Mouse (Mus musculus): ENCODE results near the gene Acot5. TPM values are rescaled to one million over a fixed set of nuclear protein-coding genes. Genes with fewer than 3 reads are reported as not detected.
A peak's percentile ranks its signal among the peaks of the same experiment; 100 is the strongest.
"Not testable (repeated sequence)": the region's sequence is repeated elsewhere in the genome, so short reads cannot be mapped to it uniquely, and the experiment has no call there.

Gene Acot5
- polyA plus RNA-seq, 1 experiment from 2014 or later, result not detected

DNA sequence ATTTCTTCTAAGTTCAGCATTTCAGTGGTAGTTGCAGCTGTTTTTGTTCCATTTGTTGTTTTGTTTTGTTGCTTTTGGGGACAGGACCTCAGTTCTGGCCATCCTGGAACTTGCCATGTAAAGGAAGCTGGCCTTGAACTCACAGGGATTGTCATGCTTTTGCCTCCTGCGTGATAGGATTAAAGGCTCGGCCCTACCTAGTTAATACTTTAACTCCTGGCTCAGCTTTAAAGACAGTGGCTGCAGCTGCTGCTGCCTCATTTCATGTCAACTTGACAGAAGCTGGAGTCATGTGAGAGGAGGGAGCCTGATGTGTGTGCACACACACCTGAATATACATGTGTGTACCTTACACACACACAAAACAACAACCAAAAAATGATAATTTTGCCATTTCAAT, 25.1 kb upstream of the Acot5 start:
- no peaks in the 10 kb centered on the region for H3K9me3 ChIP-seq (ENCODE audit: low read depth, low read length)
- H3K4me2 ChIP-seq, result no peak overlapping the region
- DNase-seq (no peak), ATAC-seq (ENCODE audit: insufficient read depth) (no peak)
- H3K4me1 ChIP-seq (ENCODE audit: insufficient read depth), result no peaks in the 10 kb centered on the region
- 74% methylated on average over 2 of the region's 2 CpGs for WGBS
- no peaks in the 10 kb centered on the region for H3K36me3 ChIP-seq (ENCODE audit: insufficient read depth)
- H3K27me3 ChIP-seq (ENCODE audit: insufficient read depth, low read length), result no peaks in the 10 kb centered on the region
- H3K9ac ChIP-seq, result no peak overlapping the region
- TF ChIP-seq CTCF (IDR thresholded peaks at IDR 0.05; ENCODE audit: low read depth), result no peak
- no peak overlapping the region for H3K4me3 ChIP-seq (ENCODE audit: low read depth, low read length)
- H3K27ac ChIP-seq (ENCODE audit: low read depth), result no peak overlapping the region

DNA sequence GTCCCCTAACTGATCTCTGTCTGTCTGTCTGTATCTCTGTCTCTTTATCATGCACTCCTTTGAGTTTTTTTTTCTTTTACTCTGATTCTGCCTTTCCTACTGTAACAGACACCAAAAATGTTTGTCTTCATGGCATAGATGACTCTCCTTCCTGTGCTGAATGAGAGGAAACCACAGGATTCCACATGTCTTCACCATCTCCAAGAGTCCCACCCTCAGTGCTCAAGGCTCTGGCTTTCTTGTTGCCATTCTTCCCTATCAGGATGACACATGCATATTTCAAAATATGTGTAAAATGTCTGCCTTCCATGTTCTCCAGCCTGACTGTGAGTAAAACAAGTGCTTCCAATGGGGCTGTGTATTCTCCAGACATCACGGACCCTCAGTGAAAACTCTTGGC, 22.2 kb upstream of the Acot5 start:
- H3K4me3 ChIP-seq (ENCODE audit: low read depth, low read length), result no peak overlapping the region
- no peaks in the 10 kb centered on the region for H3K9me3 ChIP-seq (ENCODE audit: low read depth, low read length)
- no peak for TF ChIP-seq CTCF (IDR thresholded peaks at IDR 0.05; ENCODE audit: low read depth)
- no peak overlapping the region for H3K4me2 ChIP-seq
- H3K9ac ChIP-seq, result no peak overlapping the region
- DNase-seq (no peak), ATAC-seq (ENCODE audit: insufficient read depth) (no peak)
- no peaks in the 10 kb centered on the region for H3K36me3 ChIP-seq (ENCODE audit: insufficient read depth)
- 89% methylated on average over 1 of the region's 1 CpGs for WGBS
- H3K27ac ChIP-seq (ENCODE audit: low read depth), result no peak overlapping the region
- no peaks in the 10 kb centered on the region for H3K4me1 ChIP-seq (ENCODE audit: insufficient read depth)
- 0 out of 2 replicates have a peak, but pooled peaks cover 1% of the 10 kb centered on the region for H3K27me3 ChIP-seq (ENCODE audit: insufficient read depth, low read length)

DNA sequence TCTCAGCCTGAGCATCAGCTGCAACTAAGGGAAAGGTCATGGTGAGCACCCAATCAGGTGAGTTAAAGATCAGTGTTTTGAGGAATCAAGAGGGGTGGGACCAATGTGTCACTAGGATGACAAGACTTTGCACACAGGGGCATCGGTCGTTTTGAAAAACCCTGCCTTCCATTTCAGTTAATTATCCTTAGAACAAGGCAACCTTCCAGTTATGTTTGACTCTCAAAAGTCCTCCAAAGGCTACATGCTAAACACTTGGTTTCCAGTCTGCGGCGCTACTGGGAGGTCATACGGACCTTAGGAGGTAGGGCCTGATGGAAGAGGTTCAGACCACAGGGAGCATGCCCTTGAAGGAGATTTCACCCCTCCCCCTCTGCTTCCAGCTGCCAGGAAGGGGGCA, 18.4 kb upstream of the Acot5 start:
- H3K4me2 ChIP-seq; H3K27ac ChIP-seq (ENCODE audit: low read depth); ATAC-seq (ENCODE audit: insufficient read depth); H3K9ac ChIP-seq; H3K9me3 ChIP-seq (ENCODE audit: low read depth, low read length); H3K4me1 ChIP-seq (ENCODE audit: insufficient read depth); H3K36me3 ChIP-seq (ENCODE audit: insufficient read depth); H3K4me3 ChIP-seq (ENCODE audit: low read depth, low read length); DNase-seq: not testable (repeated sequence)
- WGBS, result 85% methylated on average over 5 of the region's 5 CpGs
- peaks cover 12% of the 10 kb centered on the region; the same call in 1 of the 2 replicates for H3K27me3 ChIP-seq (ENCODE audit: insufficient read depth, low read length)

DNA sequence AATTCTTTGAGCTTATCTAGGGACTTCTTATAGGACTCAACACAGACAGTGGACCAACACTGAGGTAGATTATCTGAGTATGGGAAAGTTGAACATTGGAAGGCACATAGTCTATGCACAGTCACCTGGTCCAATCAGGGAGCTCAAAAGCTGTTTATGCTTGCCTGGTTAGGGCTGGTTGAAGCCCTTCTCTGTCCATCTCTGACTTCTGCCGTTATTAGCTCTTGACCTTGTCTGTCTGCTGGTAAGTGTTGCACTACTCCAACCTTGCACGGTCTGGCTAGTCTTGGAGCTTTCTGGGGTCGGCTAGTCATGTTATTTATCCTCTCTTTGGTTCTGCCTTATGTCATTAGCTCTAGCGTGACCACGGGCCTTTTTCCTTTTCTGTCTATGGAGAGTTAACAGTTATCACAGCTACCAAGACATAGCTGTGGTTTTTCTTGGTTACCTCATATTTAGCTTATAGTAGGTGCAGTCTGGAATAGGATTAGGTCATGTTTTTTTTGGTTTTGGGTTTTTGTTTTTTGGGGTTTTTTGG, 17.1 kb upstream of the Acot5 start, which contains the start of gene Acot3:
Gene Acot3 (plus strand): TSS at position 208 of the 538 bp plus-strand sequence.
- no peak within 1 kb of the TSS for H3K4me2 ChIP-seq
- H3K4me1 ChIP-seq (ENCODE audit: insufficient read depth), result no peaks in the 10 kb centered on the region
- no peaks in the 10 kb centered on the region for H3K36me3 ChIP-seq (ENCODE audit: insufficient read depth)
- H3K9ac ChIP-seq, result no peak within 1 kb of the TSS
- DNase-seq (no peak), ATAC-seq (ENCODE audit: insufficient read depth) (no peak)
- no peak within 1 kb of the TSS for H3K4me3 ChIP-seq (ENCODE audit: low read depth, low read length)
- no peaks in the 10 kb centered on the region for H3K9me3 ChIP-seq (ENCODE audit: low read depth, low read length)
- no peak for TF ChIP-seq CTCF (IDR thresholded peaks at IDR 0.05; ENCODE audit: low read depth)
- no peak within 1 kb of the TSS for H3K27ac ChIP-seq (ENCODE audit: low read depth)
- 71% methylated on average over 5 of the region's 5 CpGs for WGBS
- H3K27me3 ChIP-seq (ENCODE audit: insufficient read depth, low read length), result peaks cover 12% of the 10 kb centered on the region; the same call in 1 of the 2 replicates

DNA sequence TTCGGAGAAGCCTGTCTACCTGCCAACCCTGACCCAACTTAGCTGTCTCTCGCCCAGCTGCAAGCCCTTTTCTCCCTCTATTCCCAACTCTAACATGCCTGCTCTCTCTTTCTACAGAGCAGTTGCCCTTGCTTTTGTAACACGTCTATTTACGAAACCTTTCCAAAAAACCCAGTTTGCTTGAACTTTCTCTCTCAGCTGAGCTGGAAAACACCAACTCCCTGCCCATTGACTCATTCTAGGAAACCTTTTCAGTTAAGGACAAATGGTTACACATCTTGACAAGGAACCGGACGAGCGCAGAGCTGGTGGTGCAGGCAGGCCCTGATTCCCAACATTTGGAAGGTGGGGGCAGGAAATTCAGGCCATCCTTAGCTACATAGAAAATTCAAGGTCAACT, 16.5 kb upstream of the Acot5 start:
- H3K4me3 ChIP-seq (ENCODE audit: low read depth, low read length), result no peak overlapping the region
- WGBS, result 83% methylated on average over 7 of the region's 7 CpGs
- no peak overlapping the region for H3K9ac ChIP-seq
- ATAC-seq (ENCODE audit: insufficient read depth) (no peak), DNase-seq (no peak)
- no peak overlapping the region for H3K4me2 ChIP-seq
- no peak for TF ChIP-seq CTCF (IDR thresholded peaks at IDR 0.05; ENCODE audit: low read depth)
- H3K9me3 ChIP-seq (ENCODE audit: low read depth, low read length), result no peaks in the 10 kb centered on the region
- H3K4me1 ChIP-seq (ENCODE audit: insufficient read depth), result no peaks in the 10 kb centered on the region
- H3K36me3 ChIP-seq (ENCODE audit: insufficient read depth), result no peaks in the 10 kb centered on the region
- H3K27me3 ChIP-seq (ENCODE audit: insufficient read depth, low read length), result peaks cover 12% of the 10 kb centered on the region; the same call in 1 of the 2 replicates
- no peak overlapping the region for H3K27ac ChIP-seq (ENCODE audit: low read depth)

DNA sequence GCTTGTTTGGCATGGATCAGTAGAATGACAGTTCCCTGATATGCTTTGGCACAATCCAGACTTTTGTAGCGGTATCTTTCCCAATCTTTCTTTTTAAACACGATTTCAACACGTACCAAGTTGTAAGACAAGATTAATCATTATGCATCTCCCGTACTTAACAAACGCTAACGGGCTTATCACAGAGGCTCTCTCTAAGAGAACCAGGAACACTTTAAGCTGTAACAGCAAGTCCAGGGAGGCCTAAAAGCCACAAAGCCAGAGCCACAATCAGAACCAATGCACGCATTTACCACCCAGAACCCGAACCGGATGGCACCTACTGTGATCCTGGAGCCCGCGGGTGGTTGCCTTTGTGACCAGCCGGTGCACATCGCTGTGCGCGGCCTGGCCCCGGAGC, 16.0 kb upstream of the Acot5 start:
- WGBS, result 5% methylated on average over 16 of the region's 16 CpGs
- Histone ChIP-seq H3K4me1 (ENCODE audit: insufficient read depth) (no peaks in the 10 kb centered on the region), H3K4me3 (ENCODE audit: low read depth, low read length) (peak overlapping the region; percentile 41), H3K27me3 (ENCODE audit: insufficient read depth, low read length) (peaks cover 12% of the 10 kb centered on the region; the same call in 1 of the 2 replicates), H3K27ac (ENCODE audit: low read depth) (no peak overlapping the region), H3K9ac (peak overlapping the region; percentile 44), H3K9me3 (ENCODE audit: low read depth, low read length) (no peaks in the 10 kb centered on the region), H3K4me2 (peak overlapping the region; percentile 80), H3K36me3 (ENCODE audit: insufficient read depth) (no peaks in the 10 kb centered on the region)
- TF ChIP-seq CTCF (IDR thresholded peaks at IDR 0.05; ENCODE audit: low read depth), result no peak
- ATAC-seq (ENCODE audit: insufficient read depth), result no peak
- DNase-seq, result peak; percentile 16

DNA sequence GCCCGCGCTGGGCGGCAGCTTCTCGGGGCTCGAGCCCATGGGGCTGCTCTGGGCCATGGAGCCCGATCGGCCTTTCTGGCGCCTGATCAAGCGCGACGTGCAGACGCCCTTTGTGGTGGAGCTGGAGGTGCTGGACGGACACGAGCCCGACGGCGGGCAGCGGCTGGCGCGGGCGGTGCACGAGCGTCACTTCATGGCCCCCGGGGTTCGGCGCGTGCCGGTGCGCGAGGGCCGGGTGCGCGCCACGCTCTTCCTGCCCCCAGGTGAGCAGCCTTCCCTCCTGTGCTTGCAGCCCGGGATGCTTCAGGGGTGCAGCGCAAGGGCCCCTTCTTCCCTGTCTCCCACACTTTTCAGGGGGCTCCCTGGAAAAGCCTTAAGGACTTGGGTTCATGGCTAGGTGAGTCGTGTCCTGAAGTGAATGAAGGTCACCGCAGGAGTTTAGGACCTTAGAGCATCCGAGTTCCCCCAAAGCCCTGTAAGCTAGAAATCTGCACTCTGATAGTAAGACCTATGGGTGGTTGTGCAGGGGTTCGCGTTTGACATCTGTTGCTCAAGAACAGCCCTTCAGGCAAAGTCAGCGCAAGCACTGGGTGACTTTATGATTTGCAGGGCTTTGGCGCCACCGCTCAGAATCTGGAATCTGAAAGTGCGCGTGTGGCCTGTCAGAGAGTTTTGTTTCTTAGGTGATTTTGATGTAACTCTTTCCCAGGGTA, 15.3 kb upstream of the Acot5 start:
- Histone ChIP-seq H3K27ac (ENCODE audit: low read depth) (no peak overlapping the region), H3K9ac (peak overlapping the region; percentile 44), H3K36me3 (ENCODE audit: insufficient read depth) (no peaks in the 10 kb centered on the region), H3K4me2 (peak overlapping the region; percentile 80), H3K9me3 (ENCODE audit: low read depth, low read length) (no peaks in the 10 kb centered on the region), H3K4me1 (ENCODE audit: insufficient read depth) (no peaks in the 10 kb centered on the region), H3K4me3 (ENCODE audit: low read depth, low read length) (peak overlapping the region; percentile 41), H3K27me3 (ENCODE audit: insufficient read depth, low read length) (peaks cover 12% of the 10 kb centered on the region; the same call in 1 of the 2 replicates)
- ATAC-seq (ENCODE audit: insufficient read depth), result no peak
- WGBS, result 3% methylated on average over 36 of the region's 46 CpGs
- DNase-seq, result peak; percentile 76
- TF ChIP-seq CTCF (IDR thresholded peaks at IDR 0.05; ENCODE audit: low read depth), result peak; percentile 27; the same call in 1 of the 2 replicates

Data from lung, embryonic 14.5 days (tissue).